Mouse (Mus musculus): ENCODE results near the gene Tmem208. TPM values are rescaled to one million over a fixed set of nuclear protein-coding genes. Genes with fewer than 3 reads are reported as not detected.
"Not testable (repeated sequence)": the region's sequence is repeated elsewhere in the genome, so short reads cannot be mapped to it uniquely, and the experiment has no call there.

Tmem208 gene
- polyA plus RNA-seq, 1 experiment, result 122 TPM

DNA sequence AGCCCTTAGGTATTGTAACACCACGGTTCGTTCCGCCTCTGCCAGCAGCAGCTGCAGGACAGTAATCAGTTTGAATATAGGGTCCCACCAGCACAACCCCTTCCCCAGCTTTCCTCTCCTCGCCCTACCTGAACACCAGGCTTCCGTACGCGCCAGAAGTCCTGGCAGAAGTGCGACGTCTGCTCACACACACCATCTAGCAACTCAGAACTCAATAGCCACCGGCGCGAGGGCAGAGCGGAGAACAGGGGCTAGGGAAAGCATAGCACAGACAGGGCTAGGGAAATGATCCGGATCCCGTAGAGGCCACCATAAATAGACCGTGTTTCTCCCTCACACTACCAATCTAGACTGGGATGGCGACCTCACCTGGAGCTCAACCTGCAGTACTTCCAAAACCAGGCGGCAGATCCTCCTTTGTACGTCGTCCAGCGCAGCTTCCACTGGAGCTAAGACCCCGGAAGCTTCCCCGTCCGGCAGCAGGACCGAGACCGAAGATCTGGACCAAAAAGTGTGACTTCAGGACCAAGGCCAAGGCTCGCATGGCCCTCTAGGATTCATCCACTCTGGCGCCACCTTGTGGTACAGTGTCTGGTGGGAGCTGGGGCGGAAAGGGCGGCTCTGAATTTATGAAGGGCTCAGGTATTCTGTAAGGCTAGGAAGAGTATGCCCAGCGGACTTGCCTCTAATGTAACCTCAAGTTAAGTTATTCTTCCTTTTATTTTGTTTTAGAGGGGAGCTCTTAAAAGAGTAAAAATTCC is 35.4 kb upstream of the Tmem208 start:
- no peak overlapping the region for H3K4me3 ChIP-seq (ENCODE audit: insufficient read depth, poor library complexity, severe bottlenecking)
- H3K79me2 ChIP-seq (ENCODE audit: control insufficient read depth, insufficient read depth), result peaks cover 30% of the 10 kb centered on the region
- no peaks in the 10 kb centered on the region for H3K36me3 ChIP-seq (ENCODE audit: control insufficient read depth, insufficient read depth)
- TF ChIP-seq MAX (IDR thresholded peaks at IDR 0.05) (peak; percentile 72), USF1 (IDR thresholded peaks at IDR 0.05; ENCODE audit: low read depth) (no peak), CTCF (IDR thresholded peaks at IDR 0.05; ENCODE audit: control insufficient read depth, insufficient read depth, insufficient read length) (peak; percentile 89)
- no peak overlapping the region for H3ac ChIP-seq (ENCODE audit: control insufficient read depth, insufficient read length, low read depth)
- no peaks in the 10 kb centered on the region for H3K27me3 ChIP-seq (ENCODE audit: control insufficient read depth, insufficient read depth, insufficient read length)
- peaks cover 14% of the 10 kb centered on the region for H3K79me3 ChIP-seq (ENCODE audit: low read depth)

DNA sequence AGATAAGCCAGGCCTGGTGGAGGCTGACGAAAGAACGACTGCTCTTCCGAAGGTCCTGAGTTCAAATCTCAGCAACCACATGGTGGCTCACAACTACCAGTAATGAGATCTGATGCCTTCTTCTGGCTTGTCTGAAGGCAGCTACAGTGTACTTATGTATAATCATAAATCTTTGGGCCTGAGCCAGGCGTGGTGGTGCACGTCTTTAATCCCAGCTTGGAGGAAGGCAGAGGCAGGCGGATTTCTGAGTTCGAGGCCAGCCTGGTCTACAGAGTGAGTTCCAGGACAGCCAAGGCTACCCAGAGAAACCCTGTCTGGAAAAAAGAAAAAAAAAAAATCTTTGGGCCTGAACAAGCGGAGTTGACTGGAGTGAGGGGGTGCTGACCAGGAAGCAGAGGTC is 34.8 kb upstream of the Tmem208 start:
- Histone ChIP-seq H3K79me2 (ENCODE audit: control insufficient read depth, insufficient read depth) (peaks cover 25% of the 10 kb centered on the region), H3K79me3 (ENCODE audit: low read depth) (peaks cover 14% of the 10 kb centered on the region)
- not testable (repeated sequence) for H3K4me3 ChIP-seq (ENCODE audit: insufficient read depth, poor library complexity, severe bottlenecking); H3K36me3 ChIP-seq (ENCODE audit: control insufficient read depth, insufficient read depth); H3K27me3 ChIP-seq (ENCODE audit: control insufficient read depth, insufficient read depth, insufficient read length); H3ac ChIP-seq (ENCODE audit: control insufficient read depth, insufficient read length, low read depth)

DNA sequence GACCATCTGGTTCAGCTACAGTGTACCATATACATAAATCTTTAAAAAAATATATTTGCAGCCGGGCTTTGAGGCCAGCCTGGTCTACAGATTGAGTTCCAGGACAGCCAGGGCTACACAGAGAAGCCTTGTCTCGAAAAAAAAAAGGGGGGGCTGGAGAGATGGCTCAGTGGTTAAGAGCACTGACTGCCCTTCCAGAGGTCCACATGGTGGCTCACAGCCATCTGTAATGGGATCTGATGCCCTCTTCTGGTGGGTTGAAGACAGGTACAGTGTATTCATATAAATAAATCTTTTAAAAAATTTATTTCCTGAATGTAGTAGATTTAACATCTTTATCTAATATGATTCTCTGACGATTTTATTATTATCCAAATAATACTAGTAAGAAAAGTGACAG is 34.4 kb upstream of the Tmem208 start:
- not testable (repeated sequence) for H3K4me3 ChIP-seq (ENCODE audit: insufficient read depth, poor library complexity, severe bottlenecking); H3K79me3 ChIP-seq (ENCODE audit: low read depth); H3K27me3 ChIP-seq (ENCODE audit: control insufficient read depth, insufficient read depth, insufficient read length); H3K36me3 ChIP-seq (ENCODE audit: control insufficient read depth, insufficient read depth); H3ac ChIP-seq (ENCODE audit: control insufficient read depth, insufficient read length, low read depth)
- H3K79me2 ChIP-seq (ENCODE audit: control insufficient read depth, insufficient read depth), result peaks cover 21% of the 10 kb centered on the region

DNA sequence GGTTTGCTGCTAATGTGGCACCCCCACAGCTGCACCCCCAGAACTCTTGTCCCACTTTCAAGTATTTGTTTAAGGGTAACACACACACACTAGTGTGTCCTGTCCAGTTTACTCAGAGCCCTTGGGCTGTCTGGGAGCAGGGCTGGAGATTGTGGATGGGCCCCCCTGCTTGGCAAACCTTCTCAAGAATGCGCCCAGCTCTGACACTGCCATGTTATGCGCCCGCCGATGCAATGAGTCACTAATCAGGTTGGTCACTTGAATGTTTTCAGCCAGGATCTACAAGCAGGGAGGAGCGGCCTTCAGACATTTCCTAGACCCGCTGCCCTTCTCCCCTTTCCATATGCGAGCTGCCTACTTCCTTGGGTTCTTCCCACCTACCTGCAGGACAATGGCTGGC is 33.7 kb upstream of the Tmem208 start:
- Histone ChIP-seq H3K27me3 (ENCODE audit: control insufficient read depth, insufficient read depth, insufficient read length) (no peaks in the 10 kb centered on the region), H3K4me3 (ENCODE audit: insufficient read depth, poor library complexity, severe bottlenecking) (no peak overlapping the region), H3ac (ENCODE audit: control insufficient read depth, insufficient read length, low read depth) (no peak overlapping the region), H3K79me2 (ENCODE audit: control insufficient read depth, insufficient read depth) (peaks cover 20% of the 10 kb centered on the region), H3K36me3 (ENCODE audit: control insufficient read depth, insufficient read depth) (no peaks in the 10 kb centered on the region), H3K79me3 (ENCODE audit: low read depth) (peaks cover 7% of the 10 kb centered on the region)
- TF ChIP-seq CEBPB (IDR thresholded peaks at IDR 0.05; ENCODE audit: low read depth) (no peak), CTCF (IDR thresholded peaks at IDR 0.05; ENCODE audit: control insufficient read depth, insufficient read depth, insufficient read length) (no peak), MYOD1 (IDR thresholded peaks at IDR 0.05; ENCODE audit: control insufficient read depth, insufficient read length, low read depth) (no peak), MAX (IDR thresholded peaks at IDR 0.05) (no peak), MYOG (IDR thresholded peaks at IDR 0.05; ENCODE audit: control insufficient read depth, extremely low read depth, insufficient read length) (no peak), USF1 (IDR thresholded peaks at IDR 0.05; ENCODE audit: low read depth) (no peak), FOSL1 (IDR thresholded peaks at IDR 0.05; ENCODE audit: insufficient read depth, low read length, poor library complexity, severe bottlenecking) (no peak)

DNA sequence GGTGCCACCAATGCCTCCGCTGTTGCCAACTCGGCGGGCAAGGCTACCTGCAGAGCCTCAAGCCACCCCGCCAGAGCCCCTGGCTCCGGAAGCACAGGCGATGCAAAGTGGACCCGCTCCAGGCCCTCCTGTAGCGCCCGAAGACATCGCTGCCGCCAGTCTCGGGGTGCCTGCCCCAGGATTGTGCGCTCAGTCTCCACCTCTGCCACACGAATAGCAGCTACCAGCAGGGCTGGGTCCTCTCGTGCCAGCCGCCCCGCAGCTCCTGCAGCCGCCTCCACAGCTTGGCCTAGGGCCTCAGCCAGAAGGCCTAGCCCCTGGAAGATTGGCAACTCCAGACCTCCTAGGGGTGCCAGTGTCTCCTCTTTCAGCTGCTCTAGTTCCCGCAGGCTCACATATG is 32.7 kb upstream of the Tmem208 start:
- H3K4me3 ChIP-seq (ENCODE audit: insufficient read depth, poor library complexity, severe bottlenecking), result no peak overlapping the region

DNA sequence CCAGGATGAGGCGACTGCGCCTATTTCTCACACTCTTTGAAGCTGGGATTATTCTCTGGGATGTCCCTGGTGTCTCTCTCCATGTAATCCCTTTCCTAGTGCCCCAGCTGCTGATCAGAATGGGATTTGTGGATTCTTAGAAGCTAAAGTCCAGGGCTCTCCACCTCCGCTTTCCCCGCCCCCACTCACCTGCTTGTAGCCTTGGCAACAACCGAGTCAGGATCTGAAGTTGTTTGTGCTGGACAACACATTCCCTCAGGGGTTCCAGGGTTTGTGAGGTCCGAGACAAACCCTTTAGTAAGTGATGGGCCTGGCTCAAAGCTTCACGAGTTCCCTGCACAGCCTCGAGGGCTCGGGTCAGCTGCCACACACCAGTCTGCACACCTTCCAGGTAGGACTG is 31.4 kb upstream of the Tmem208 start:
- peaks cover 29% of the 10 kb centered on the region for H3K79me2 ChIP-seq (ENCODE audit: control insufficient read depth, insufficient read depth)
- H3ac ChIP-seq (ENCODE audit: control insufficient read depth, insufficient read length, low read depth), result no peak overlapping the region
- no peaks in the 10 kb centered on the region for H3K27me3 ChIP-seq (ENCODE audit: control insufficient read depth, insufficient read depth, insufficient read length)
- peaks cover 21% of the 10 kb centered on the region for H3K79me3 ChIP-seq (ENCODE audit: low read depth)
- TF ChIP-seq MYOD1 (IDR thresholded peaks at IDR 0.05; ENCODE audit: control insufficient read depth, insufficient read length, low read depth) (no peak), CTCF (IDR thresholded peaks at IDR 0.05; ENCODE audit: control insufficient read depth, insufficient read depth, insufficient read length) (no peak), CEBPB (IDR thresholded peaks at IDR 0.05; ENCODE audit: low read depth) (no peak), MAX (IDR thresholded peaks at IDR 0.05) (no peak), FOSL1 (IDR thresholded peaks at IDR 0.05; ENCODE audit: insufficient read depth, low read length, poor library complexity, severe bottlenecking) (no peak), MYOG (IDR thresholded peaks at IDR 0.05; ENCODE audit: control insufficient read depth, extremely low read depth, insufficient read length) (no peak), USF1 (IDR thresholded peaks at IDR 0.05; ENCODE audit: low read depth) (no peak)
- H3K4me3 ChIP-seq (ENCODE audit: insufficient read depth, poor library complexity, severe bottlenecking), result no peak overlapping the region
- peaks cover 12% of the 10 kb centered on the region for H3K36me3 ChIP-seq (ENCODE audit: control insufficient read depth, insufficient read depth)

More for the DNA sequence above, 32.7 kb upstream of the Tmem208 start:
- H3K79me2 ChIP-seq (ENCODE audit: control insufficient read depth, insufficient read depth), result peaks cover 20% of the 10 kb centered on the region
- no peak overlapping the region for H3ac ChIP-seq (ENCODE audit: control insufficient read depth, insufficient read length, low read depth)
- H3K79me3 ChIP-seq (ENCODE audit: low read depth), result peaks cover 8% of the 10 kb centered on the region
- no peaks in the 10 kb centered on the region for H3K27me3 ChIP-seq (ENCODE audit: control insufficient read depth, insufficient read depth, insufficient read length)
- TF ChIP-seq USF1 (IDR thresholded peaks at IDR 0.05; ENCODE audit: low read depth) (no peak), FOSL1 (IDR thresholded peaks at IDR 0.05; ENCODE audit: insufficient read depth, low read length, poor library complexity, severe bottlenecking) (no peak), MYOG (IDR thresholded peaks at IDR 0.05; ENCODE audit: control insufficient read depth, extremely low read depth, insufficient read length) (no peak), MAX (IDR thresholded peaks at IDR 0.05) (no peak), MYOD1 (IDR thresholded peaks at IDR 0.05; ENCODE audit: control insufficient read depth, insufficient read length, low read depth) (no peak), CTCF (IDR thresholded peaks at IDR 0.05; ENCODE audit: control insufficient read depth, insufficient read depth, insufficient read length) (no peak), CEBPB (IDR thresholded peaks at IDR 0.05; ENCODE audit: low read depth) (no peak)
- H3K36me3 ChIP-seq (ENCODE audit: control insufficient read depth, insufficient read depth), result no peaks in the 10 kb centered on the region

All from C2C12 (cell line).